Mouse (Mus musculus) heart, postnatal 10 days (tissue): ENCODE data around the gene Cbfb. TPM values are rescaled to one million over a fixed set of nuclear protein-coding genes. Genes with fewer than 3 reads are reported as not detected.

Experiments used
- DNase-seq, 2 experiments: peaks; one replicate each; pipeline ENCODE4 v3.0.0; 2021
- intact Hi-C: fragments of 180-260 bp; cut with DNase I; formaldehyde crosslinking; loops from one replicate; pipeline ENCODE4 v1.15.1; 2025
- total RNA-seq, 2 experiments: library from RNA; stranded (reverse); gene quantifications; 2 replicates each; pipeline ENCODE4 v1.2.3; 2021

Cbfb gene
- total RNA-seq, 2 experiments from 2014 or later = 32.4 to 37.0 TPM

DNA sequence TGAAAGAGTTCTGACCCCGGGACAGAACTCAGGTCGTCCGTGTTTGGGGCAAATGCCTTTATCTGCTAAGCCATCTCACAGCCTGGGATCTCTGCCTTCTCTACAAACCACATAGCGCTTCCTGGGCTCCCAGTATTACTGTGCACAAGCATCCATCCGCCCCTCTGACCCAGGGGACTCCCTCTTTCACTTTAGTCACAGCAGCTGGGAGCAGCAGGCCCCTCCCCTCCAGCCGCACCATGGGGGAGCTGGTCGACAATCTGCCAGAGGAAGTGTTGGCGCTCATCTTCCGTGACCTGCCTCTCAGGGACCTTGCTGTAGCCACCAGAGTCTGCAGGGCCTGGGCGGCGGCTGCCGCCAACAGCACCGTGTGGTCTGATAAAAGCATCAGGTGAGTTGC, 96.3 kb downstream of the Cbfb start:
- intact Hi-C loops = no loop called here
- DNase-seq = no peak

Other genes starting within 250 kb of the Cbfb start
- under 1 TPM; 0.62 to 0.79 TPM for gene Ces2e, start 244.4 kb upstream of the Cbfb start, total RNA-seq
- not detected for gene Ces2f, start 223.3 kb upstream of the Cbfb start, total RNA-seq
- gene Ces2g, start 209.0 kb upstream of the Cbfb start, total RNA-seq = 1 to 10 TPM; 2.9 to 4.7 TPM
- gene Ces2h, start 169.8 kb upstream of the Cbfb start, total RNA-seq = not detected
- not detected for gene Ces3a, start 122.1 kb upstream of the Cbfb start, total RNA-seq
- under 1 TPM in 1 of 2 experiments, not detected in 1; 0.10 TPM for gene Ces3b, start 86.9 kb upstream of the Cbfb start, total RNA-seq
- gene Ces4a, start 38.9 kb upstream of the Cbfb start, total RNA-seq = not detected
- 10 to 100 TPM; 18.2 to 19.5 TPM for gene D230025D16Rik, start 54.5 kb downstream of the Cbfb start, total RNA-seq
- 1 to 10 TPM; 8.9 to 9.5 TPM for gene B3gnt9, start 84.5 kb downstream of the Cbfb start, total RNA-seq
- 1 to 10 TPM; 9.1 to 9.7 TPM for gene Tradd, start 93.9 kb downstream of the Cbfb start, total RNA-seq
- 1 to 10 TPM; 2.8 to 4.1 TPM for gene Fbxl8, start 94.0 kb downstream of the Cbfb start, total RNA-seq
- under 1 TPM; 0.84 to 0.94 TPM for gene Hsf4, start 99.1 kb downstream of the Cbfb start, total RNA-seq
- 10 to 100 TPM; 14.7 to 16.2 TPM for gene Nol3, start 105.5 kb downstream of the Cbfb start, total RNA-seq
- gene 4931428F04Rik, start 119.2 kb downstream of the Cbfb start, total RNA-seq = 1 to 10 TPM; 2.8 to 6.3 TPM
- 10 to 100 TPM; 11.6 to 13.6 TPM for gene Exoc3l, start 125.4 kb downstream of the Cbfb start, total RNA-seq
- gene E2f4, start 127.0 kb downstream of the Cbfb start, total RNA-seq = 10 to 100 TPM; 25.6 to 29.0 TPM
- 1 to 10 TPM; 1.1 to 1.5 TPM for gene Elmo3, start 134.9 kb downstream of the Cbfb start, total RNA-seq
- 1 to 10 TPM; 2.0 to 2.5 TPM for gene Lrrc29, start 155.6 kb downstream of the Cbfb start, total RNA-seq
- 10 to 100 TPM; 30.7 to 31.5 TPM for gene Tmem208, start 155.7 kb downstream of the Cbfb start, total RNA-seq
- gene Fhod1, start 177.3 kb downstream of the Cbfb start, total RNA-seq = 10 to 100 TPM; 10.9 to 11.7 TPM
- 1 to 10 TPM; 1.7 TPM for gene Slc9a5, start 178.2 kb downstream of the Cbfb start, total RNA-seq
- under 1 TPM in 1 of 2 experiments, not detected in 1; 0.12 TPM for gene Plekhg4, start 202.6 kb downstream of the Cbfb start, total RNA-seq
- under 1 TPM in 1 of 2 experiments, not detected in 1; 0.12 TPM for gene Kctd19, start 242.8 kb downstream of the Cbfb start, total RNA-seq
- gene Lrrc36, start 242.9 kb downstream of the Cbfb start, total RNA-seq = 1 to 10 TPM in 1 of 2 experiments, under 1 TPM in 1; 0.77 to 1.2 TPM